Mouse (Mus musculus) adrenal gland, adult 2 months (tissue): ENCODE measurements around the gene Tnpo1. TPM values are rescaled to one million over a fixed set of nuclear protein-coding genes. Genes with fewer than 3 reads are reported as not detected.

Experiments used
- polyA plus RNA-seq: library from polyadenylated mRNA; depleted of rRNA; stranded (reverse); fragments of >200 nt; gene quantifications from 2 replicates; pipeline ENCODE4 v1.2.3, GENCODE M21; 2012; rRNA removed
- total RNA-seq, 2 experiments: library from RNA; stranded (reverse); gene quantifications; 2 replicates each; pipeline ENCODE4 v1.2.3; 2021

Tnpo1 gene
- total and polyA plus RNA-seq, 3 experiments, result 9.6 to 127 (median 126) TPM

Other genes with a start within 250 kb of the Tnpo1 start
- under 1 TPM; 0.41 to 0.49 TPM for gene Tmem171, start 231.6 kb downstream of the Tnpo1 start, total RNA-seq
- gene Tmem171, start 231.6 kb downstream of the Tnpo1 start, polyA plus RNA-seq, result 0.18 and 0.22 TPM in 2 replicates
- gene Fcho2, start 110.9 kb downstream of the Tnpo1 start, total RNA-seq, result 10 to 100 TPM; 45.9 to 49.9 TPM
- 5.8 and 6.6 TPM in 2 replicates for gene Fcho2, start 110.9 kb downstream of the Tnpo1 start, polyA plus RNA-seq
- not detected for gene 1700024P04Rik, start 58.2 kb upstream of the Tnpo1 start, total RNA-seq
- gene 1700024P04Rik, start 58.2 kb upstream of the Tnpo1 start, polyA plus RNA-seq, result not detected in 2 replicates